Mouse (Mus musculus) ovary, postnatal 36 days (tissue): ENCODE results near the gene Camta1.

Source experiments
- DNase-seq: peaks from one replicate; pipeline ENCODE4 v3.0.0; 2022; ENCODE audit warnings: low spot score, mixed read lengths

The Camta1 gene

DNA sequence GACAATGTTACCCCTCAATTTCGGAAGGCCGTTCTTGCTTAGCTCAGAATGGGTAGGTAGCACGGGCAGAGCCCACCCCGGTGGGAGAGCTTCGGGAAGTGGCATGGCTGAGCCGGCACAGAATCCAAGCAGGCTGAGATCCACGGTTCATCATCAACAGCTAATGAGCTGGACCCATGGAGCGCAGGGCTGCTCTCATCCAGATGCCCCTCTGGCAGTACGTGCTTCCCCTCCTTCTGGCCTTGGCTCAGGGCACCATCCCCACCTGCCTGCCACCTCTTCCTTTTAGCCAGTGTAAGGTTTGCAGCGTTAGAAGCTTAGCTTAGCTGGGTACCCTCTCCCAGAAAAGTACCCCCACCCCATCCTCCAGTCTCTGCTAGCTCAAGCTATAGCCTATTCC lies 545.2 kb downstream of the Camta1 start:
- DNase-seq: no peak

DNA sequence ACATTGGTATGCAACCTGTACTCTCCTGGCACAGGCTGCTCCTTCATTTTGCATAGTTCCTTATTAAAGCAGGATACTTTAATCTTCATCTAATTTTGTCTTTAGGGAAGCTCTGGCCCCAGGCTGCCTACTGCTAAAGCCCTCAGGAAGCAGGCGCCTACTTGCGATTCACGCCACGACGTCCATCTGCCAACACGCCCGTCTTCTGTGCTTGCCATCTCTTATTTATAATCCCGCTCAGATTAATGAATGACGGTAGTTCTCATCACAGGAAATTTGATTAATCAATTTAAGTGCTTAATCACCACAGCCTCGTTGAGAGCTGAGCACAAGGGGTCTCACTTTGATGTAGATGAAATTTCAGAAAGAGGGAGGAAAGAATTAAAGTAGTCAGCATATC lies 546.0 kb downstream of the Camta1 start:
- no peak for DNase-seq

DNA sequence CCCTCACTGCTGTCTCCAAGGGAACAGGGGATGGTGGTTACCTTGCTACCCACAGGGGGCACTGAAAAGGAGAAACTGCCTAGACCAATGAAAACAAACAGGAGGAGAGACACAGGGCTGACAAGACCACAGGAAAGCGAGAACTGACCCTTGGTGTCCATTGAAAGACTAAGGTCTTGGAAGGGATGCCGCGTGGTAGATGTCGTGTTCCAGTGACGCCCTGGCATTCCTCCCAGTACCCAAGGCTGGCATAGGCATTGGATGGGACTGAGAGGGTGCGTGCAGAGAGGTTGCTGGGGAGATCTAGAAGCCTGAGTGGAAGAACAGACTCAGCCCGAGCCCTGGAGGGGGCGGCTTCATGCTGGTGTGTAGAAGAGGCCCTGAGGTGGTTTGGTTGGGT lies 550.9 kb downstream of the Camta1 start:
- DNase-seq: no peak

DNA sequence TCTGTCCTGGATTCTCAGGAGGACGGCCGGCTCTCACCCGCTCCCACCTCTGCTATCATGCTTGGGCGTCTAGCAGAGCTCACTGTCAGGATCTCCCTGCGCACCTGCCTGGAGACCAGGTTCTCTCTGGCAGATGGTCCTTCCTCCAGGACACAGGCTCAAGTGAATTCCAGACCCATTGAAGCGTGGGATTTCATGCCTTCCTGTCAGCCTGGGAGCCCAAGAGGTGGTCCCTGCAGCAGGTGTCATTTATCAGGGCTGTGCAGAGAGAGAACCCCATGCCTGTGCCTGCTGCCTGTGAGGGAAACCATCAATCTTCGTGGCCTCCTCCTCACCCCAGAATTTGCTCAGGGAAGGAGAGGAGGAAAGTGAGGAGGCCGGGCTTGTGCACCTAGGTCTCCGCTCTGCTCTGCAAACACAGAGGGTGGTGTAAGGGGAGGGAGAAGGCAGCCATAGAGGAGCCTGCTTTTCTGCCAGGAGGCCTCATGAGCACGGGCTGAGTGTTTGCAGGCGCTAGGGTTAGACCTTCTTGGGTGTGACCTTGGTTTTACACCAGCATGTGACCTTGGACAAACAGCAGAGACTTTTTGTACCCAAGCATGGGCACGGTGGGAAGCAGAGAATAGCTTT lies 551.5 kb downstream of the Camta1 start:
- DNase-seq: no peak

DNA sequence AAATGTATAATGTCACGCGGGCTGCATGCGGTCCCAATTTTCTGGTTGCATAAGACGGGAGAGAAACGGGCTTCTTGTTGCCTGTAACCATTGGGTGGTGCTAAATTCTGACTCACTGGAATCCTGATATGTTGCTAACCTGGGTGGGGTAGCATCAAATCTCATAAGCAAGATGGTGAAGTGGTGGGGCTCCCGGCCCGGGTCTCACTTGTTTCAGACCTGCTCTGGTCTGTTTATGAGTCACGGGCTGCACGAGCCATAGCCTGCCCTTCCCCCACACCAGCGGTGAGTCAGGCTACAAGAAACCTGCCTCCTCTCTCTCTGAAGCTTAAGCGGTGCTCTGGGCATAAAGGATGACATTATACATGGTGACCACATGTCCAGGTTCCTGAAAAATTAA lies 554.8 kb downstream of the Camta1 start:
- DNase-seq: no peak

DNA sequence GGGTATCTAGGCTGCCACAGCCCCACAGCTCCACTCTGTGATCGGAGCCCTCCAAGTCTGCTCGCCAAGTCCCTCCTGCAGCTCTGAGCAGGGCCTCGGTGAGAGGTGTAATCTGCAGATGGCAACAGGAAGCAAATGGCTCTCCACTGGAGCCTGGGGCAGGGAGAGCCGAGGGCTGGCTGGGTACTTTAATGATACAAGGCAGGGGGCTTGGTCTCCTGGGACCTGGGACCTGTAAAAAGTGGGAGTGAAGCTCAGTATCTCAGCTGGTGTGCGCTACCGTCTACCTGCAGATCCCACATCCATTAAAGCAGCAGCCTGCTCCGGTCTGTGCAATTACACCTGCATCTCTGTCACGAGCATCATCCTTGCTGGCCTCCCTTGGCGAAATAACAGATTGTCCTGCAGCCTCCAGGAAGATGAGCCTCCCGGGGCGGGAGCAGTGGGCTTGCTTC lies 555.3 kb downstream of the Camta1 start:
- DNase-seq: no peak

DNA sequence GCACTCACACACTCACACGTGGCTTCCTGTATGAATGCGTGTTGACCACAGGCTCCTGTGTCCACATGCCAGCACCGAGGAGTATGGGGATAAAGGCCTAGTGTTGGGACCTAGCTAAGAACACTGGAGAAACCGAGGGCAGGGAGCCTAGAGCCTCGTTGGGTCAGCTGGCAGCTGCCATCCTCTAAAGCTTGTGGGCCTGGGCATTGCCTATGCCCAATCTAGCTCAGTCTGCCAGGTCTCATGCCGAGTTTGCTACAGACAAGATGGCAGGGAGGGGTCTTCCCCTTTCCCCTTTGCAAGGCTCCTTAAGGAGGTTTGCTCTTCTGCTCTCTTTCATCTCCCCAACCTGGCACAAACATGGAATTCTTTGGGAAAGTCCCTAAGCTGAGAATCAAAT lies 555.9 kb downstream of the Camta1 start:
- DNase-seq: no peak

DNA sequence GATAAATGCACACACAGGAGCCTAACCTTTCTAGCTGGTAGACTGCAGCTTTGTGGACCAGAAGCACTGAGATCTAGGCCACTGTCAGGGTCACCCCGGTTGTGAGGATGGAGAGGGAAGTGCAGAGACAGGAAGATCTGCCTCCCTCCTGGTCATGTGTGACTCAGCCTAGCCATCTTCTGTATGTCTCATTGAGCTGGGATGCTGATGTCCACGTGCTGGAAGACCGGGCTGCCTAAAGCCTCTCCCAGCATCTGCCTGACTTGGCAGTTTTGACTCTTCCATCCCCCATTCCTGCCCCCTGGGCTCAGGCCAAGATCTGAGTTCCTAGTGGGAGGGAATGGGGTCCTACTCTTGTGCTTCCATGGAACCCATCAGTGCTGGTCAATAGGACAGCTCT lies 557.7 kb downstream of the Camta1 start:
- no peak for DNase-seq

DNA sequence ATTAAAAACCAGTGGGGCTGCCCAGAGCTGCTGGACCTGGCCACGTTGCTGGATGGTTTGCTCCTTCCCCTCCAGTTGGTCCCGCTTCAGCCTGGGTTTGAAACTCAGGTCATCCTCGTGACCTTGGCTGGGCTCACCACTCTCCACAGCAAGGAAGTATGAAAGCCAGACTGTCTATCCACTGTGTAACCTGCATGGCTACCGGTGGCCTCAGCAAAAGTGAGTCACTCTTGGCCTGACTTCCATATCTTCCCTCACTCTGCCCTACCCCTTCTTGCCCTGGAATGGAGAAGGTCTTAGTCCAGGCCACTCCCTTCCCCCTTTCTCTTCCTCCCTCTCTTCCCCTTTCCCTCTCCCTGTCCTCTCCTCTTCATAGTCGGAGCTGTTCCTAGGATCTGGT lies 558.2 kb downstream of the Camta1 start:
- no peak for DNase-seq

DNA sequence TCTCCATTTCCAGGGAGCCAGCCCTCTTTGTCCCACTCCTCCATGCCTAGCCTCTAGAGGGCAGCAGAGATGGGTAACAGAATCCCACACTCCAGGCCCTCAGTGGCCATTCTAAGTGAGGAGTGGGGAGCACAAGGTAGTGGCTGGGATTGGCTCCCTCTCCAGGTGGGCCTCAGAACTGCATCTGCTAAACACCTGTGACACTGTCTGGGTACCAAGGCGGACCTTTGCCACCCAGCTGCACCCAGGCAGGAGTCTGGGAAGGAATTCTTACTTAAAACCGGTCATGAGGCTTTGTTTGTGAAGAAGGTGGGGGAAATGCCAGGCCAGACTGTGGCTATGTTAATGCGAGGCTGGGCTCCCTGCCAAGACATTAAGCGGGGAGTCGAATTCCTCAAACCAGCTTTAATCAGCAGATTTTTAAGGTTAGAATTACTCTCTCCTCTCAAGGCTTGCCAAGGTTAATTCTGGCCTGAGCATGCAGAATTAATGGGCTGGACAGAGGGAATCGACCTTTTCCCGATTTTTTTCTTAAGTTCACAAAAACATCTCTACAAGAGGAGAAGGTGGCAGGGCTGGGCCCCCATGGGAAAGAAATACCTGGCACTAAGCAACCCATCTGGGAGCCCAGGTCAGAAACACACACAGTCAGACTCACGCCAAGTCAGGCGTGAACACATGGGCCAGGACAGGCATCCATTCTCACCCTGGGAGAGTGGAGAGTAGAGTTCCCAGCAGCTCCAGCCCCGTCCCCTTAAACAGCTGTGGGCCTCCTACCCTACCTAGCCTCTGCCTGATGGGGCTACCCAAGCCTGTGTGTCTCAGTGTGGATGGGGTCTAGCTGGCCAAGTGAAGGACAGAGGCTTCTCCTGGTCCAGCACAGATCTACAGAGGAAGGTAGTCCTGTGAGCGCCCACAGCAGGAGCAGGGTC lies 559.2 kb downstream of the Camta1 start:
- DNase-seq: peak; percentile 28

DNA sequence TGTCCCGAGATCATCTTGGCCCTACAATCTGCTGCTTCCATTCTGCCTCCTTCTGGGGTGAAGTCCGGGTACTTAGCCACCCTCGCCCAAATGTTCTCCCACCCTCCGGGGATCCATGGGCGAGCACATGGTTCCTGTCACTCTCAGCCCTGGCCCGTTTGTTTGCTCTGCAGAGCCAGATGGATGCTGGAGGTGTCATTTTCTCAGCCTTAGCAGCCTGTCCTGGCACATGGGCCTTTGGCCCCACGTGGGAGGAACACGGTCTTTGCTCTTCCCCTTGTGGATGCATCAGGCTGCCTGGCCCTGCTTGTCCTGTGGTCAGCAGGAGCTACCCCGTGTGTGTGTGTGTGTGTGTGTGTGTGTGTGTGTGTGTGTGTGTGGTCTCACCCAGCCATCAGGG lies 560.3 kb downstream of the Camta1 start:
- no peak for DNase-seq

DNA sequence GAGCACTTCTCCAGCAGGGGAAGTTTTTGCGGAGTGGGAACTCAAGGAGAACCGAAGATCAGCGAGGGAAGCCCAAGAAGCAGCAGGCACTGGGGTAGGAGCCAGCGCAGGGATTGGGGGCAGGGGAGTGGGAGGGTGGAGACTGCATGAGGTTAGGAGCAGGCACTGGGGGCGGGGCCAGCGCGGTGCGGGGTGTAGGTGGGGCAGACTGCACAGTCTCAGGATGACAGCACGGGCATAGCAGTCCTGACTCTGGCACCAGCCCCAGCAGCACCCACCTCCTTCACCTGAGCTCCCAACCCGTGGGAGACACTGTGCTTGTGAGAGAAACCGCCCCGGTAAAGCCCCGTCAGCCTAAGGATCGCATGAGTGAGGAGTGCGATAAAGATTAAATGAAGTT lies 561.0 kb downstream of the Camta1 start:
- no peak for DNase-seq

DNA sequence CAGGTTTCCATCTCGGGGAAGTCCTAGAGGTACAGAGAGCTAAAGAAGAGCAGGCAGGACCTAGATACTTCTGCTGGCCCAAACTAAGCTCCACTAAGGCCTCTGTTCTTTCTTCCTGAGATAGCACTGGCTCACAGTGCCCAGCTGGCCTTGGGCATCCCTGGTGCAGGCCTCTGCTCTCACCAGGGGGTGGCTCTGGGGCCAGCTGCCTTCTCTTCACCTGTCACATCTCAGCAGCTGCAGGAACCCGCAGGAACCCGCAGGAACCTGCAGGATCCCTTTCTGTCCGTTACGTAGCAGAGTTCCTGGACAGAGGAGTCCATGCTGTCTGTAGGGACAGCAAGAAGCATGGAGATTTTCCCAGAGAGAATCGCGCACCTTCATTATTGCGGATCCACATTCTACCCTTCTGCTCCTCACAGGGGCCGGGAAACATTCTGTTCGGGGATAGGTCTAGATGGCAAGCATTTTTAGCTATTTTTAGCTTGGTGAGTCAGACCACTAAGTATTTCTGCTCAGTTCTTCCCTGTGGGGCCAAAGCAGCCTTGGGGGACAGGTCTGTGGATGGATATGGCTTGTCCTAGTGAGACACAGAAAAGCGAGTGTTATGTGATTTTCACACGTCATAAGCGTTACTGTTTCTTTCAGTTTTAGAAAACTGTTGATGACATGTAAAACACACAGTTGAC lies 566.0 kb downstream of the Camta1 start:
- no peak for DNase-seq

DNA sequence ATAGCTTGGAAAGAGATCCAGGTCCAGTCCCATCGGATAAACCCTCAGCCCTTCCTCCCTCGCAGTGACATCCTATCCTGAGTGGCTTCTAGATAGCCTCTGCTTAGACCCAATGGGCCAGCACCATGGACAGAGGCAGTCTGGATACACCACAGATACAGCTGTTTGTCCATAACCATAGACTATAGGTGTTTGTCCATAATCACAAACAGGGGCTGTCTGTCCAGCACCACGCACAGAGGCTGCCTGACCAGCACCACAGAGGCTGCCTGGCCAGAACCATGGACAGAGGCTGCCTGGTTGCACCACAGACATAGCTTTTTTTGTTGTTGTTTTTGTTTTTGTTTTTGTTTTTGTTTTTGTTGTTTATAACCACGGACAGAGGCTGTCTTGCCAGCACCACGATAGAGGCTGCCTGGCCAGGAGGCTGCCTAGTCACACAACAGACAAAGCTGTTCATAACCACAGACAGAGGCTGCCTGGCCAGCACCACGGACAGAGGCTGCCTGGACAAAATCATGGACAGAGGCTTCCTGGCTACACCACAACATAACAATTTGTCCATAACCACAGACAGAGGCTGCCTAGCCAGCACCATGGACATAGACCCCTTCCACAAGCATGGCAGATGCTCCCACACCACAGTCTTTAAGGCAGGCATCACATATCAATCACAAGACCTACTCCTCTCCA lies 572.6 kb downstream of the Camta1 start:
- peak; percentile 40 for DNase-seq

DNA sequence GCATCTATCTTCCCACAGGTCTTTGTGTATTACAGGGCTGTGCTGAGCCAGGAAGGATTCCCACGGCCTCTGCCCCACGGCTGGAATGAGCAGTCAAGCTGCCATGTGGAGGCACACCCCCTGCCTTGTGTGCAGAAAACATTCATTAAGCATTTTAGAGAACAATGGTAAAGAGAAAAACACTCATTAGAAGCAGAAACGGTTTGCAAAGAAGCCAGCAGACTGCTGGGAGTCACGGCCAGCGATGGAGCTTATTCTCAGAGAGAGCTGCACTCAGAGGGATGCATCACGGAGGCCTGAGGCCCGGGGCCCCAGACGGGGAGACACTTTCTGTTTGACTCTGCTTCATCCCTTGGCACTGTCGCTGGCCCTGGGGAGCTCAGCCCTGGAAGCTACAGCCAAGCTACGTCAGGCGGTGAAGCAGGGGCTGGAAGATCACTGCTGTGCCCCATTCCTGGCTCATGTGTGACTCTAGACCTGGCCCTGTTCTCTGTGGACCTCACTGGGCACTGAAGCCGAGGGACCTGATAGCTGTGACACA lies 575.7 kb downstream of the Camta1 start:
- no peak for DNase-seq

DNA sequence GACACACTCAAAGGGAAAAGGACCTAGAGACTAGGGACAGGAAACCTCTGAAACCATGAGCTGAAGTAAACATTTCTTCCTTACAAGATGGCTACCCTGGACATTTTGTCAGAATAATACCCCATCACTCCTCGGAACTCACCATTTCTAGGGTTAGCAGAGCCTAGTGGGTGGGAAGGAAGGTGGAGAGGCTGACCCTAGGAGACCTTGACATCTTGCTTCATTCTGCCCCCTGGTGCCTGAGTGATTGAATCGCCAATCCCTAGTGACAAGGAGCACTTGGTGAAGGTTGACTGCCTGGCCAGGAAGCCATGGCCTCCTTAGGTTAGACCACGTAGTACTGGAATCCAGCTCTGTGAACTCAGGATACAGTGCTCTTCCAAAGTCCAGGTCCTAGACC lies 576.2 kb downstream of the Camta1 start:
- DNase-seq: no peak

DNA sequence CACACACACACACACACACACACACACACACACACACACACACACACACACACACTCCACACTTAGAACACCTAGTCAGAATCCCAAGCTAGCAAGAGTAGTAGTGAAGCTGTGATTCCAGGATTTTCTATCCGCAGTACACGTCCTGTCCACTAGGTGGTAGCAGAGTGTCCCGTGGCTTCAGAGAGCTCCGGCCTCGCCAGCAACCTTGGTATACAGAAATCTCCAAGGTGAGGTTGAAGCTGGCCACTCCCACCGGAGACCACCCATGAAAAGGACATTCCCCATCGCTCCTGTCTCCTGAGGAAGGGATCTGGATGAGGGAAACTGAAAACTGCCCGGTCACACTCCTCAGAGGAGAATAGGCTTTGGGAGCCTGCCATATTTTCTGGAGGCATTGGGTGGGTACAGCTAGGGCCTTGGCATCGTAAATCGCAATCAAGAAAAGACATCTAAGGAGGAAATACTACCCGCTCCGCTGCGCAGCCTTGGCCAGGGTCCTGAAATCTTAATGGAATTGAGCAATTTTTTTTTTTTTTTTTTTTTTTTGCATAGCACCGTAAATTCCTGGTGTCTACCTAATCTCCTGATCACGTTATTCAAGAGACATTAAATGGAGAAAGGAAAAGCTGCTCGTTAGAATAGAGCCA lies 578.5 kb downstream of the Camta1 start:
- peak; percentile 48 for DNase-seq

DNA sequence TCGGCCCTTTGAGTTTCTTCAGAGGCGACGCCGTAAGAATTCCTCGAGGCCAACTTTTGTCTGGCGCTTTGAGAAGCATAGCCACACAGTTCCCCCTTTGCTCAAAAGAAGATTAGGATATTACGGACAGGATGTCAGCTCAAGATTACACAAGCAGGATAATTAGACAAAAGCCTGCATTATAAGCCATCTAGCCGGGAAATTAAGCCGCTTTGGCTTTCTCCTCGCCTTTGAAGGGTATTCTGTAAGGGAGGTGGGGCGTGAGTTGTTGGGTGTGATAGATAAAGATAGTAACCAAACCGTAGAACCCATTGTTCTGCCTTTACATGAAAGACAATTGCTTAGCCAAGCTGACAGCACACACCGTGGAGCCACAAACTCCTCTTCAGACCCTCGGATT lies 579.6 kb downstream of the Camta1 start:
- DNase-seq: no peak

DNA sequence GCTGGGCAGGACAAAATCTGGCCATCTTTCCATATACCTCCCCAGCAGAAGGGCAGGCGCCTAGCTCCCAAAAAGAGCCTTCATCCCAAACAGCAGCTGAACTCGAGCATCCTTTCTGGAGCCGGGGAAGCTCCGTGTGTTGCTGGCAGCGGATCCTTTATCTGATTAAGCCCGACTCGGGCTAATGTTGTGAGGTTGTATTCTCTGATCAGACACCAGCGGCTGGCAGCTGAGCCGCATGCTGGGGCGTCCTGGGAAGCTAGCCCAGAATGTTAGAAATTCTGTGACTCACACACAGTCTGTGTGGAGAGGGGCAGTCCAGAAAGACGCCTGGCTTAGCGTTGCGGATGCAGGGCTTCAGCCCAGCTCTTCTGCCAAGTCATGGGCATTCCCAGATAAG lies 586.4 kb downstream of the Camta1 start:
- no peak for DNase-seq

DNA sequence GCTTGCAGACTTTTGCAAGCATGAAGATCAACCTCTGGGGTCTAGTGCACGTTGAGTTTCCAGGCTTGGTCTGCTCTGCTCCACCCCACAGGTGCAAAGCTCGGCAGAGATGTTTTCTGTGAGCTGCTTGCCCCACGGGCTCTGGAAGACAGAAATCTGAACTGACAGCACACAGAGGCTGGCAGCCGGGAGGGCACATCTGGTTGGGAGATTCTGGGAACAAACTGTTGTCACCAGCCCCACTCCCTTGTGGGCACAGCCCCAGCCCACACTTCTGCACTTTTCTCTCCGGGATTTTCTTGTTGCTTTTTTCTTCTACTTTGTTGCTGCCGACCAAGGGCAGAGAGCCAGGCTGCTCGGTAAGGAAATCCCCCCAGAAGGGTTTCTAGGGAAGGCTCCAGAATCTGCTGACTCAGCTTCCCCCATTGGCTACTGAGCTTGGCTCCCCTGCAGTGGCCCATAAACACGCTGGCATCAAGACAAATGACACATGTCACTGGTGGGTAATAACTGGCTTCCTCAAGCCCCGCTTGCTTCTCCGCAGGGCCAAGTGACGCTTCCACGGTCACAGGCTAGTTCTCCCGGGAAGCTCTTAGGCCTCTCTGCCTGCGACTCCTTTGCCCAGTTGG lies 597.8 kb downstream of the Camta1 start:
- no peak for DNase-seq

DNA sequence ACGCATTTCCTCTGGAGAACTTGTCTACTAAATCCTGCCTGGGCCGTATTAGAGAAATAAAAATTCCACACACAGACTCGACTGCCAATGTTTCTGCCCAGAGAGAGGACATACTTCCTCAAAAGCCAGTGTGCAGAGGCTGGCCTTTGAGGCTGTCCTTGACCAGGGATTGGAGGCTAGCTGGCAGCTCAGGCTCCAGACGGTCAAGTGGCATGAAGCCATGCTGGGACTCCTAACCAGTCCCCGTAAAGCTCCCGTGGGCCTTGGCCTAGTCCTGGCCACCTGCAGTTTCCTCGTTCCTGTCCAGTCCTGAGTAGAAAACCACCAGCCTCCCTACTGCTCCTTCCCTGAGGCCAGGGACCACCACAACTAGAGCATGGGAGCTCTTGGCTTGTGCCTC lies 598.6 kb downstream of the Camta1 start:
- no peak for DNase-seq
